Mouse (Mus musculus) brain, embryonic 14.5 days (tissue): ENCODE measurements around the gene Selenoo.

Source experiments
- CTCF ChIP-seq: fragments of 200-500 bp; IDR thresholded peaks from 2 replicates; pipeline ENCODE4 v1.5.1; 2012; ENCODE audit warnings: inconsistent platforms, mild to moderate bottlenecking, moderate library complexity, borderline replicate concordance; ENCODE audit not compliant: insufficient read depth, insufficient read length; ENCODE audit errors: extremely low read depth
- POLR2A ChIP-seq: fragments of 200-500 bp; IDR thresholded peaks from 2 replicates; pipeline ENCODE4 v1.6.1; 2012; ENCODE audit warnings: mild to moderate bottlenecking, inconsistent platforms, borderline replicate concordance; ENCODE audit not compliant: poor library complexity, insufficient read depth, insufficient read length, severe bottlenecking; ENCODE audit errors: extremely low read depth

- TF ChIP-seq POLR2A (no peak), CTCF (no peak)
Observed at GRCm38 (mm10) chr15:89067609-89068008, 21.3 kb upstream of the Selenoo start.
